Mouse (Mus musculus) liver, postnatal 0 days (tissue): ENCODE results near the gene Znhit1.

Experiments used
- CTCF ChIP-seq: sonication (generic); IDR thresholded peaks from 2 replicates; pipeline ENCODE4 v1.5.1; 2016; ENCODE audit warnings: antibody characterized with exemption, low read depth
- EP300 ChIP-seq: IDR thresholded peaks from 2 replicates; pipeline ENCODE4 v1.6.1; 2016; ENCODE audit warnings: antibody characterized with exemption, low read depth, mild to moderate bottlenecking

GRCm38 (mm10) chr5:136966861-136967455 lies 20.9 kb downstream of the Znhit1 start:
- TF ChIP-seq CTCF (no peak), EP300 (no peak)
